Mouse (Mus musculus) embryonic fibroblast, embryonic 13.5 days (primary cell): ENCODE results near the gene Ckap2l.

Source experiments
- CTCF ChIP-seq: IDR thresholded peaks from 2 replicates; pipeline ENCODE4 v1.5.1; 2011; ENCODE audit warnings: mild to moderate bottlenecking, control low read depth, low read length, moderate library complexity, borderline replicate concordance; ENCODE audit not compliant: insufficient read depth
- POLR2A ChIP-seq: IDR thresholded peaks from 2 replicates; pipeline ENCODE4 v1.6.1; 2011; ENCODE audit warnings: low read depth, mild to moderate bottlenecking, control low read depth, low read length, moderate library complexity

- TF ChIP-seq CTCF (no peak), POLR2A (no peak)
Observed at GRCm38 (mm10) chr2:129295075-129295474, 1.9 kb downstream of the Ckap2l start.
